Mouse (Mus musculus) mature B cell (primary cell): ENCODE data around the gene Adssl1.

Source experiments
- in situ Hi-C: fragments of 300-500 bp; cut with MboI; formaldehyde crosslinking; loops from 2 replicates; pipeline ENCODE4 v1.14.3; 2019

The Adssl1 gene

DNA sequence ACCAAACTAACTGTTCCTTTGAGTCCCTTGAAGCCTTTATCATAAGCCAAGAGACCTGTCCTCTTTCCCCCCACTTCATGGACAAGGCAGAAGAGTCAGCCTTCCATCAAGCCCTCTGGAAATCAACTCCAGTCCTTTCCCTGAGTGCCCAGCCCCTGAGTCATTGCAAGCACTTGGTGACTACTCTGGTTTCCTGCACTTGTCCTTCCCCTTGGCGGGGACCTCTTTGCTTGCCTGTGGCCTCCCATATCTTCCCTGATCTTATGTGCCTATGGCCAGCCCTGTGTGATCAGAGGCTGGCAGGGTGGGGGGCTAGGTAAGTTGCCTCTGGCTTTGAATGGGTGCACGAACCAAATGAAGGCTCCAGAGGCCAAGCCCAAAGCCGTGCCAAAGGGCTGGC, 2.1 kb downstream of the Adssl1 start:
- in situ Hi-C loops = no loop called here

GRCm38 (mm10) chr12:112623742-112624141, 3.9 kb downstream of the Adssl1 start:
- in situ Hi-C loops = no loop called here

GRCm38 (mm10) chr12:112625700-112626099, 5.9 kb downstream of the Adssl1 start:
- in situ Hi-C loops = no loop called here

GRCm38 (mm10) chr12:112626455-112626854, 6.6 kb downstream of the Adssl1 start:
- in situ Hi-C loops = no loop called here

GRCm38 (mm10) chr12:112627097-112627881, 7.4 kb downstream of the Adssl1 start:
- in situ Hi-C loops = no loop called here

DNA sequence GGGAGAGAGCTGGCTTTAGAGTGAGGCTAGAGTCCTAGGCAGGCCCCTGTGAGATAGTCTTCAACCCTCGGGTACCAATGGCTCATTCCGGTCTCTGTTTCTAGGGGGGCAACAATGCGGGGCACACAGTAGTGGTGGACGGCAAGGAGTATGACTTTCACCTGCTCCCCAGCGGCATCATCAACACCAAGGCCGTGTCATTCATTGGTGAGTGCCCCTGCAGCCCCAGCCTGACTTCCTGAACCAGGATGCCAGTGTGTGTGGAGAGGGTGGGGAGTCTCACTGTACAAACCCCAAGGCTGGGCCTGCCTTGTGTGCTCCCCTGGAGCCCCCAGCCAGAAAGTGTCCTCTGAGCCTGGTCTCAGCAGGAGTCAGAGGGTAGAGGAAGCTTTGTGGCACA, 8.4 kb downstream of the Adssl1 start:
- in situ Hi-C loops = no loop called here

- in situ Hi-C loops = no loop called here
Measured at GRCm38 (mm10) chr12:112628928-112629721, 9.3 kb downstream of the Adssl1 start.

- in situ Hi-C loops = no loop called here
Measured at GRCm38 (mm10) chr12:112630029-112630428, 10.2 kb downstream of the Adssl1 start.

DNA sequence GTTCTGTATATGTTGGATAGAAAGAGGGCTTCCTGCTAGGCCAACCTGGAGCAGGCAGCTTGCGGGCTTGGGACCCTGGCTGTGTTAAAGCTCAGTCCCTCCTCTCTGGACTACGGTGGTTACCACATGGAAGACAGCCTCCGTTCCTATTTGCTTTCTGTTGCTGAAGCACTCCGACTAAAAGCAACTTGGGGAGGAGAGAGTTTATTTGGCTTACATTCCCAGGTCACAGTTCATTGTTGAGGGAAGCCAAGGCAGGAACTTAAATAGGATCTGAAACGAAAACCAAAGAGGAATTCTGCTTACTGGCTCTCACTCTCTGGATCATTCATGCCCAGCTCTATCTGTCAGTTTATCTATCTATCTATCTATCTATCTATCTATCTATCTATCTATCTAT, 11.0 kb downstream of the Adssl1 start:
- in situ Hi-C loops = no loop called here

- in situ Hi-C loops = no loop called here
Measured at GRCm38 (mm10) chr12:112631472-112631871, 11.6 kb downstream of the Adssl1 start.

GRCm38 (mm10) chr12:112632084-112632777, 12.4 kb downstream of the Adssl1 start:
- in situ Hi-C loops = no loop called here

DNA sequence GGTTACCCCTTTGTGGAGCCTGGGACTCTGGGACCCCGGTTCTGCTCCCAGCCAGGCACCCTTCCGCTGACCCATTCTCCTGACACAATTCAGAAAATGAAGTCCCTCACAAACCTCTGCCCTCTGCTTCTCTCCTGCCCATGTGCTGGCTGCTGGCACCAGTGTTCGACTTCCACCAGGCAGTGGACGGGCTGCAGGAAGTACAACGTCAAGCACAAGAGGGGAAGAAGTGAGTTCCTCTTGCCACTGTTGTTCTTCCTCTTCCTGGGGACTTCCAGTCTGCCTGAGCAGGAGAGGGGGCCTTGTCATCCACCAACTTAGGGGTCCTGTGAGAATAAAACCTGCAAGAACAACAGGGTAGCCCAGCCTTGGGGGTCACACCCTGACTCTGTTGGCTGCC, 13.1 kb downstream of the Adssl1 start:
- in situ Hi-C loops = no loop called here

- in situ Hi-C loops = no loop called here
Measured at GRCm38 (mm10) chr12:112633686-112634085, 13.8 kb downstream of the Adssl1 start.

GRCm38 (mm10) chr12:112639526-112639925, 19.7 kb downstream of the Adssl1 start:
- in situ Hi-C loops = no loop called here

- in situ Hi-C loops = no loop called here
Measured at GRCm38 (mm10) chr12:112643126-112643525, 23.3 kb downstream of the Adssl1 start.

DNA sequence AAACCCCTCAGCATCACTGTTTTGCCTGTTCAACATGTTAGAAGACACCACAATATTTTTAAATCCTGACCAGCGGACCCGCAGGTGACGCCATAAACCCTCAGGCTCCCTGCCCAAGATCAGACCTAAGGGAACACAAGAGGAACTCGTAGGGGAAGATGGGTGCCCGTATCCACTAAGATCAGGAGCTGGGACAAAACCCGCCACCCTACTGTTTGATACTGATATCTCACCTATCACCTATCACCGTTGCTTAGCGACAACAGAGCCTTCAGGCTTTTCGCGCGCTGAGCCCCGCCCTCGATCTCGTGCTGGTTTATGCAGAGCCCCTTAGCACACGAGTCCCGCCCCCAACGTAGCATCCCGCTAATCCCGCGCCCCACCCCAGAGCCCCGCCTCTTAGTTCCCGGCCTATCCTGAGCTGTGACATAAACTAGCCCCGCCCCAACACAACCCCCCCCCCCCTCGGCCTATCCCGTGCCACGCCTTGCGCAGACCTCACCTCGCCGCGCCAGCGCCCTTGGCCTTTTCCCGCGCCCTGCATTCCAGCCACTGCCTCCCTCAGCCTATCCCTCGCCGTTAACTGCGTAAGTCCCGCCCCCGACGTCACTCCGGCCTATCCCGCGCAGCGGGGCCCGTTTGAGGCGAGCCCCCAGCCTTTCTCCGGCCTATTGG, 24.5 kb downstream of the Adssl1 start, which contains the start of gene Siva1:
TSS of gene Siva1 (plus strand) at position 500 of the 675 bp plus-strand sequence.
- in situ Hi-C loops = no loop called here

- in situ Hi-C loops = no loop called here
Measured at GRCm38 (mm10) chr12:112644855-112645506, 25.1 kb downstream of the Adssl1 start.

DNA sequence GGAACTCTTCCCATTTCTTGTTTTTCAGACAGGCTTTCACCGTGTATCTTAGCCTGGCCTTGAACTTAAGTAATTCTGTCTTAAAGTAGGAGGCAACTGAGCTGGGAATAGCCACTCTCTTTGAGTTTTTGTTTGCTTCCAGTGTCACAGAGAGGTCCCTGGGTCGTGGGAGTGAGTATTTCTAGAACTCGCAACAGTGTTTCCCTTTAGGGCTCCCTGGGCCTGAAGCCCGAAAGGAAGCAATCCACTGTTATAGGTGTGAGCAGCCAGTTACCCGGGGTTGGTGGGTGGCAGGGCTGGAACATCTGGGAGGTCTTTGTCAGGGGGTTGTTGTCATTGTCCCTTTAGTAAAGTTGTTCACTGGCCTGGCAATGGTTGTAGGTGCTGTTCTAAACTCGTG, 26.3 kb downstream of the Adssl1 start:
- in situ Hi-C loops = no loop called here

- in situ Hi-C loops = no loop called here
Measured at GRCm38 (mm10) chr12:112648081-112648480, 28.2 kb downstream of the Adssl1 start.

- in situ Hi-C loops = loop anchor here (5.0 kb wide), 1 partner anchor 55 kb away; no protein-coding TSS in a partner anchor
Measured at GRCm38 (mm10) chr12:112651778-112652439, 32.1 kb downstream of the Adssl1 start.
